Mouse (Mus musculus) heart, adult 2 months (tissue): ENCODE data around the gene A730015C16Rik. TPM values are rescaled to one million over a fixed set of nuclear protein-coding genes. Genes with fewer than 3 reads are reported as not detected.

Experiments
- DNase-seq, 2 experiments: peaks; one replicate each; pipeline ENCODE4 v3.0.0; 2021
- H3K27ac ChIP-seq: fragments of 200-600 bp; 2 replicates; pipeline ENCODE4 v1.8.1; 2022
- H3K27me3 ChIP-seq: fragments of 200-500 bp; 2 replicates; pipeline ENCODE4 v1.6.1; 2012; ENCODE audit warnings: mild to moderate bottlenecking, low read length, inconsistent platforms, mixed read lengths; ENCODE audit not compliant: control insufficient read depth, insufficient read depth
- H3K36me3 ChIP-seq: fragments of 200-500 bp; 2 replicates; pipeline ENCODE4 v1.6.1; 2012; ENCODE audit warnings: low read length, inconsistent platforms; ENCODE audit not compliant: control insufficient read depth, insufficient read depth
- H3K4me1 ChIP-seq: fragments of 200-500 bp; 2 replicates; pipeline ENCODE4 v1.6.1; 2011; ENCODE audit warnings: low read length; ENCODE audit not compliant: control insufficient read depth, insufficient read depth
- H3K4me3 ChIP-seq: fragments of 200-600 bp; 2 replicates; pipeline ENCODE4 v1.8.1; 2022
- H3K79me2 ChIP-seq: fragments of 200-500 bp; replicated peaks from 2 replicates; pipeline ENCODE4 v1.6.1; 2012; ENCODE audit warnings: mild to moderate bottlenecking, inconsistent platforms, low read length, moderate library complexity, mixed read lengths; ENCODE audit not compliant: control insufficient read depth, insufficient read depth
- H3K9ac ChIP-seq: fragments of 200-500 bp; 2 replicates; pipeline ENCODE4 v1.6.1; 2012; ENCODE audit warnings: low read depth, mild to moderate bottlenecking, control low read depth, inconsistent platforms, low read length, mixed read lengths
- CTCF ChIP-seq: fragments of 200-600 bp; IDR thresholded peaks from 2 replicates; pipeline ENCODE4 v1.8.1; 2022; ENCODE audit warnings: antibody characterized with exemption, mild to moderate bottlenecking, moderate library complexity
- EP300 ChIP-seq: fragments of 200-500 bp; IDR thresholded peaks from 2 replicates; pipeline ENCODE4 v1.6.1; 2011; ENCODE audit warnings: low read depth, low read length, control low read depth; ENCODE audit not compliant: insufficient read depth
- POLR2A ChIP-seq: fragments of 200-500 bp; IDR thresholded peaks from 2 replicates; pipeline ENCODE4 v1.6.1; 2011; ENCODE audit warnings: mild to moderate bottlenecking, low read depth, low read length, control low read depth; ENCODE audit not compliant: insufficient read depth
- WGBS: fragments of 180-500 bp; shearing (Covaris S2); methylation state at CpG from one replicate; pipeline ENCODE4 v1.1.7; 2018; 5-methylcytosine and 5-hydroxymethylcytosine counted together
- intact Hi-C: fragments of 180-260 bp; cut with DNase I; formaldehyde crosslinking; loops from one replicate; pipeline ENCODE4 v1.15.1; 2025
- polyA plus RNA-seq: library from polyadenylated mRNA; depleted of rRNA; stranded (reverse); fragments of >200 nt; gene quantifications from 2 replicates; pipeline ENCODE4 v1.2.3, GENCODE M21; 2012
- total RNA-seq, 2 experiments: library from RNA; stranded (reverse); gene quantifications; 2 replicates each; pipeline ENCODE4 v1.2.3; 2021

The A730015C16Rik gene
- total and polyA plus RNA-seq, 3 experiments = not detected

GRCm38 (mm10) chr4:108873746-108874145 is 25.3 kb upstream of the A730015C16Rik start:
- intact Hi-C loops = loop anchor here (5.0 kb wide), 1 partner anchor 164 kb away; no protein-coding TSS in a partner anchor
- Histone ChIP-seq H3K36me3 (no peaks in the 10 kb centered on the region), H3K9ac (no peak overlapping the region), H3K27ac (no peak overlapping the region), H3K4me3 (no peak overlapping the region), H3K4me1 (no peaks in the 10 kb centered on the region; the same call in 1 of the 2 replicates), H3K79me2 (no peaks in the 10 kb centered on the region), H3K27me3 (no peaks in the 10 kb centered on the region)
- WGBS = 84% methylated on average over 5 of the region's 5 CpGs
- TF ChIP-seq POLR2A = no peak
- TF ChIP-seq EP300 = no peak
- no peak for TF ChIP-seq CTCF
- no peak for DNase-seq

GRCm38 (mm10) chr4:108869730-108870374 is 21.4 kb upstream of the A730015C16Rik start:
- Histone ChIP-seq H3K27me3 (no peaks in the 10 kb centered on the region), H3K79me2 (no peaks in the 10 kb centered on the region), H3K9ac (no peak overlapping the region), H3K4me3 (no peak overlapping the region), H3K36me3 (no peaks in the 10 kb centered on the region), H3K27ac (no peak overlapping the region), H3K4me1 (no peaks in the 10 kb centered on the region; the same call in 1 of the 2 replicates)
- peak; percentile 46 to 62 for DNase-seq
- TF ChIP-seq POLR2A (no peak), EP300 (peak; percentile 85), CTCF (peak; percentile 94)
- WGBS = 33% methylated on average over 10 of the region's 10 CpGs
- intact Hi-C loops = loop anchor here (1.0 to 5.0 kb wide), 4 partner anchors 106 to 295 kb away; no protein-coding TSS in a partner anchor

GRCm38 (mm10) chr4:108866806-108867205 is 18.4 kb upstream of the A730015C16Rik start:
- Histone ChIP-seq H3K9ac (no peak overlapping the region), H3K36me3 (no peaks in the 10 kb centered on the region), H3K4me3 (no peak overlapping the region), H3K79me2 (no peaks in the 10 kb centered on the region), H3K4me1 (no peaks in the 10 kb centered on the region; the same call in 1 of the 2 replicates), H3K27ac (no peak overlapping the region), H3K27me3 (no peaks in the 10 kb centered on the region)
- intact Hi-C loops = loop anchor here (5.0 kb wide), 1 partner anchor 170 kb away; no protein-coding TSS in a partner anchor
- TF ChIP-seq CTCF = no peak
- no peak for TF ChIP-seq EP300
- TF ChIP-seq POLR2A = no peak
- no peak for DNase-seq
- 67% methylated on average over 7 of the region's 7 CpGs for WGBS

DNA sequence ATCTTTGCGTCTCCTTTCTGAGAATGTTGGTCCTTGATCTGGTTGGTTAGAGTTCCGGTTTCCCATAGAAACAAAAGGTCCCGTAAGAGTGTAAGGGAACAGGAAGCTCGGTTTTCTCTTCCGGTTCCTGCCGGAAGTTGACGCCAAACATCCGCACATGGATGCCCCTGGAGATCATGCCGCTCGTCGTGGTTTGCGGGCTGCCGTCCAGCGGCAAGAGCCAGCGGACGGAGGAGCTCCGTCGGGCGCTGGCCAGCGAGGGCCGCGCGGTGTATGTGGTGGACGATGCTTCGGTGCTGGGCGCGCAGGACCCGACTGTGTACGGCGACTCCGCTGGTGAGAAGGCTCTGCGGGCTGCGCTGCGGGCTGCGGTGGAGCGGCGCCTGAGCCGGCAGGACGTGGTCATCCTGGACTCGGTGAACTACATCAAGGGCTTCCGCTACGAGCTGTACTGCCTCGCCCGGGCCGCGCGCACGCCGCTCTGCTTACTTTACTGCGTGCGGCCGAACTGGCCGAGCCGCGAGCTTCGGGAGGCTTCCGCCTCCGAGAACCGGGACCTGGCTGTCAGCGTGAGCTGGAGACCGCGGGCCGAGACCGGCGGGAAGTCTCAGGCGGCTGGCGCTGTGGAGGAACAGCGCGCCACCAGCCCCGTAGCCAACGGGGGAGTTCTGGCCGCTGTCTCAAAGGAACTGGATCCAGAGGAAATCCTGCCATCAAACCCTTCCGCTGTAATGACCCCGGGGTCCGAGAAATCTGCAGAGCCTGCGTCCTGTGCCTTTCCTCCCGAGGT is 509 bp downstream of the A730015C16Rik start, which contains the start of gene Kti12:
Kti12 (plus strand) TSS at position 71 of the 790 bp plus-strand sequence.
- intact Hi-C loops = loop anchor here (1.0 to 5.0 kb wide), 2 partner anchors 13 to 51 kb away; no protein-coding TSS in a partner anchor

DNA sequence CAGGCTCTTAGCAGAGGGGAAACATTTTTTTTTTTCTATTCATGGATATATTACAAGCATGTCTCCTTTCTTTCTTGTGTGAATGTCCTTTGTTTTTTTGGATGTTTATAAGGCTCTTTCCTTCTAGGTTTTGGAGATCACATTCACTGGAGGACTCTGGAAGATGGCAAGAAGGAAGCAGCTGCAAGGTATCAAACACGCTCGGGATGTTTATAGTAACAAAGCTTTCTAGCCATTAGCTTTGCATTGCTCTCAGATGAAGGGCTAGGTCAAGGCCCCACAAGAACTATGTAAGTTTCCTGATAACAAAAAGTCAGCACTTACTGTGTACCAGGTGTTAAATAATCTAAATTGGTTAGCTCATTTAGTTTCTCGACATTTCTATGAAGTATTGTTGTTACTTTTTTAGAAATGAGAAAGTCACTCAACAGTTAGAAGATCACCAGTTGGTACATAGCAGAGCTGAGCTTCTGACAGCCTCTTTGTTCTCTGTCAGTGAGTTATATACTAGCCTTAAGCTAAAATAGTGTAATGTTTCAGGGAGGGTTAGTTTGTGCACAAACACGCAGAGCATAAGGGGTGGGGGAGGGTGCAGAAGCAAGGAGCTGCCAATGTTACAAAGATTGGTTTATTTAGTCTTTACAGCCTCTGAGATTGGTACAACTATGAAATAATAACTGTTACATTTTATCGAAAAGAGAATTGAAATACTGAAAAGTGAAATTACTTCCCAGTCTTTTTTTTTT is 2.4 kb downstream of the A730015C16Rik start:
- H3K4me3 ChIP-seq = no peak overlapping the region
- H3K27ac ChIP-seq = no peak overlapping the region
- peaks cover 5% of the 10 kb centered on the region for H3K4me1 ChIP-seq
- peaks cover 19% of the 10 kb centered on the region for H3K36me3 ChIP-seq
- 0 out of 2 replicates have a peak, but pooled peaks cover 1% of the 10 kb centered on the region for H3K79me2 ChIP-seq
- H3K27me3 ChIP-seq = no peaks in the 10 kb centered on the region
- TF ChIP-seq POLR2A = no peak
- no peak for TF ChIP-seq CTCF
- TF ChIP-seq EP300 = no peak
- intact Hi-C loops = loop anchor here (5.0 kb wide), 1 partner anchor 49 kb away; no protein-coding TSS in a partner anchor
- 69% methylated on average over 5 of the region's 5 CpGs for WGBS
- no peak for DNase-seq
- H3K9ac ChIP-seq = no peak overlapping the region

More for the DNA sequence above, 509 bp downstream of the A730015C16Rik start, which contains the start of gene Kti12:
- H3K9ac ChIP-seq = peak within 1 kb of the TSS; percentile 86
- H3K36me3 ChIP-seq = peaks cover 19% of the 10 kb centered on the region
- peak within 1 kb of the TSS; percentile 92 for H3K27ac ChIP-seq
- peaks cover 5% of the 10 kb centered on the region for H3K4me1 ChIP-seq
- peak; percentile 86 to 90 for DNase-seq
- no peaks in the 10 kb centered on the region for H3K27me3 ChIP-seq
- TF ChIP-seq CTCF = no peak
- peak; percentile 78 for TF ChIP-seq POLR2A
- TF ChIP-seq EP300 = 0 out of 2 replicates have a peak, but pooled peaks have one; percentile 66
- peak within 1 kb of the TSS; percentile 88 for H3K4me3 ChIP-seq
- WGBS = under 1% methylated on average over 77 of the region's 77 CpGs
- H3K79me2 ChIP-seq = 0 out of 2 replicates have a peak, but pooled peaks cover 3% of the 10 kb centered on the region
